Mouse (Mus musculus) embryonic facial prominence, embryonic 10.5 days (tissue): ENCODE measurements around the gene 1500009C09Rik. TPM values are rescaled to one million over a fixed set of nuclear protein-coding genes. Genes with fewer than 3 reads are reported as not detected.

ENCODE experiments used
- polyA plus RNA-seq: library from polyadenylated mRNA; unstranded; fragments of >200 nt; fragmentation: Nextera tagmentation; extraction: Ambion mirVana; gene quantifications from 2 replicates; pipeline ENCODE4 v1.2.1, GENCODE M21; 2016

The 1500009C09Rik gene
- polyA plus RNA-seq, 1 experiment from 2014 or later: not detected

Other genes starting within 250 kb of the 1500009C09Rik start
- gene Desi1, start 218.5 kb upstream of the 1500009C09Rik start, polyA plus RNA-seq: 35.7 and 38.8 TPM in 2 replicates
- 389 and 393 TPM in 2 replicates for gene Snu13, start 204.8 kb upstream of the 1500009C09Rik start, polyA plus RNA-seq
- gene 4930407I10Rik, start 193.2 kb upstream of the 1500009C09Rik start, polyA plus RNA-seq: not detected in 2 replicates
- gene Mei1, start 182.4 kb upstream of the 1500009C09Rik start, polyA plus RNA-seq: 0.14 TPM in 1 of 2 replicates, not detected in the other
- 23.4 and 24.2 TPM in 2 replicates for gene Ccdc134, start 124.5 kb upstream of the 1500009C09Rik start, polyA plus RNA-seq
- gene Srebf2, start 105.2 kb upstream of the 1500009C09Rik start, polyA plus RNA-seq: 172 and 192 TPM in 2 replicates
- gene Shisa8, start 39.6 kb upstream of the 1500009C09Rik start, polyA plus RNA-seq: 0.35 and 0.38 TPM in 2 replicates
- 0.10 and 0.75 TPM in 2 replicates for gene Tnfrsf13c, start 28.0 kb upstream of the 1500009C09Rik start, polyA plus RNA-seq
- gene Cenpm, start 7.6 kb upstream of the 1500009C09Rik start, polyA plus RNA-seq: 81.5 and 82.5 TPM in 2 replicates
- gene Sept3, start 22.5 kb downstream of the 1500009C09Rik start, polyA plus RNA-seq: 49.4 and 55.6 TPM in 2 replicates
- gene Wbp2nl, start 46.6 kb downstream of the 1500009C09Rik start, polyA plus RNA-seq: 0.14 TPM in 1 of 2 replicates, not detected in the other
- 19.2 and 24.0 TPM in 2 replicates for gene Naga, start 86.5 kb downstream of the 1500009C09Rik start, polyA plus RNA-seq
- gene Pheta2, start 86.5 kb downstream of the 1500009C09Rik start, polyA plus RNA-seq: 4.9 TPM in 2 replicates
- gene Smdt1, start 86.6 kb downstream of the 1500009C09Rik start, polyA plus RNA-seq: 212 and 215 TPM in 2 replicates
- gene Ndufa6, start 101.9 kb downstream of the 1500009C09Rik start, polyA plus RNA-seq: 243 and 256 TPM in 2 replicates
- 2.1 and 3.0 TPM in 2 replicates for gene Cyp2d22, start 127.9 kb downstream of the 1500009C09Rik start, polyA plus RNA-seq
- gene Cyp2d11, start 141.6 kb downstream of the 1500009C09Rik start, polyA plus RNA-seq: not detected in 2 replicates
- gene Cyp2d10, start 154.8 kb downstream of the 1500009C09Rik start, polyA plus RNA-seq: not detected in 2 replicates
- gene Cyp2d9, start 181.0 kb downstream of the 1500009C09Rik start, polyA plus RNA-seq: not detected in 2 replicates